Mouse (Mus musculus): ENCODE measurements around the gene Pfkfb2.
"Not testable (repeated sequence)": the region's sequence is repeated elsewhere in the genome, so short reads cannot be mapped to it uniquely, and the experiment has no call there.

Pfkfb2 gene

GRCm38 (mm10) chr1:130701976-130702375 is 27.1 kb downstream of the Pfkfb2 start:
- DNase-seq (ENCODE audit: extremely low read depth, low read depth, low spot score), result no peak

- no peak for DNase-seq (ENCODE audit: extremely low read depth, low read depth, low spot score)
Observed at GRCm38 (mm10) chr1:130699937-130700633, 29.0 kb downstream of the Pfkfb2 start.

- no peak for DNase-seq (ENCODE audit: extremely low read depth, low read depth, low spot score)
Observed at GRCm38 (mm10) chr1:130698601-130699000, 30.5 kb downstream of the Pfkfb2 start.

DNA sequence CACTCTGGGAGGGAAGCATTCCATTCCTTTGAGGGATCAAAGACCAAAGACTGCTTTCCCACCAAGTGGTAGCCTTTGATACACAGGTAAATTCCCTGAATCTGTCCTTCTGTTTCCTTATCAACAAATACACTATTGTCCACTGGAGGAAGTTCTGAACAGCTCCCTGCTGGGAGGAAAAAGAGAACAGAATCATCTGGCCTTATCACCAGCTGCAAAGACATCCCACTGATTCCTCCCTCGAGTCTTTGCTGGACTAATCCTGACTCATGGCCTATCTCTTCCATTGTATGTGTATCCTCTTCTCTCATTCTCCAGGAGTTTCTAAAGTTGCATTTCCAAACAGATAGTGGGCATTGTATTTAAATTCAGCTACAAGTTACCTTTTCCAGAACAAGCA is 45.1 kb downstream of the Pfkfb2 start:
- DNase-seq (ENCODE audit: extremely low read depth, low read depth, low spot score), result no peak

DNA sequence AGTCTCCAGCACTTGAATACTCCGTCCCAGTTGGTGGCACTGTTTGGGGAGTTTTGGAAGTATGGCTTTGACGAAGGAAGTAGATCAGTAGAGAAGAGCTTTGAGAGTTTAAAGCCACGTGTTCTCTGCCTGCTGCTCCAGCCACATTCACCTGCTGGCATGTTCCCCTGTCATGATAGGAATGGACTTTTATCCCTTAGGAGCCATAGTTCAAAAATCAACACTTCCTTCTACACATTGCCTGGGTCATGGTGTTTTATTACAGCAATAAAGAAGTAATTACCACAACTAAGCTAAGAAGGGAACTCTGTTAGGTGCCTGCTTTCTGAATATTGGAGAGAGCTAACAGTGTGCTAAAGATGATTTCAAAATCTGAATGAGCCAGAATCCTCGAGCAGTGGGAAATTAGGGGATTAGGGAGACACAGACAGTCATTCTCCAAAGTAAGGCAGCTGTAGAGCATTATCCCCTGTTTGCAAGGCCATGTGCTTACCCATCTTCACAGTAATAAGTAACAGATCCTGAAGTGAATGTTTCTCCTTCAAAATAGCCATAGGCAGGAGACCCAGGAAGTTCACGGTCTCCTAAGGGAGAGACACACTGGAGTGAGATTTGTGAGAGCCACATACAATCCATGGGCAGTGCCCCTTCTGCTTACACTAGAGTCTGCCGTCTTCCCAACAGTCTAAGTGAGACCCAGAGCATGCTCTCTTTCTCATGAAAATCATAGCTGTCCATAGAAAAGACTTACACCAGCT is 47.2 kb downstream of the Pfkfb2 start:
- DNase-seq (ENCODE audit: extremely low read depth, low read depth, low spot score), result no peak

DNA sequence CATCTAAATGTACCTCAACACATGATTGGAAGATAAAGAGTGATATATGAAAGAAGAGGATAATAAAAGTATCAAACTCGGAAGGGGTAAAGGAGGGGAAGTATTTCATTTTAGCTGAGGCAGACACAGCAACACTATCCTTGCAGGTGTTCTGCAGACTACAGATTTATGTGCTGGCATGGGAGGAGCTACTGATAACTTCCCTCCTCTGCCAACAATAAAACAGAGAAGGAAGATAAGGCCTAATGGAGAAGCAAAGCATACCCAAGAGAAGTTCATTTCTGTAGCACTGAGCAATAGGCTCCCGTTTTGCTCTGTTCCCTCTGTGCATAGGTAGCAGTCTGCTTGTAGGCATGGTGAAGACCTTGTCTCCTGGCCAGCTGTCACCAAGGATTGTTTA is 48.0 kb downstream of the Pfkfb2 start:
- no peak for DNase-seq (ENCODE audit: extremely low read depth, low read depth, low spot score)

DNA sequence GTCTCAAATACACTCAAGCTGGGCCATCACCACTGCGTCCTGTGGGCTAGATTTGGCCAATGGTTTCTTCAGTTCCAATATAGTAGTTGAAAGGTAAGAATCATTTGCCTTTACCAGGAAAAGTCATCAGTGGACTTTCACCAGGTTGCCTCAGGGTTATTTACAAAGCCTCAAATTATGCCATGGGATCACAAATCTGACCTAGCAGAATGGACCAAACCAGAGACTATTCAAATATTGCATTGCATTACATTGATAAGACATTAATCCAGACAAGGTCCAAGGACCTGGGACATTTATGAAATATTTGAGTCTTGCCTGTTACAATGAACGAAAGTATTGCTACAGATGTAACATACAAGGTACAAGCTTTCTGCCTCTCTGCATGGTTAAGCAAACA is 50.5 kb downstream of the Pfkfb2 start:
- DNase-seq (ENCODE audit: extremely low read depth, low read depth, low spot score), result no peak

- DNase-seq (ENCODE audit: extremely low read depth, low read depth, low spot score), result not testable (repeated sequence)
Observed at GRCm38 (mm10) chr1:130663576-130663975, 65.5 kb downstream of the Pfkfb2 start.

- DNase-seq (ENCODE audit: extremely low read depth, low read depth, low spot score), result no peak
Observed at GRCm38 (mm10) chr1:130661454-130661853, 67.6 kb downstream of the Pfkfb2 start, which contains the start of gene C4bp. Gene C4bp (minus strand): TSS chr1:130661632.

DNA sequence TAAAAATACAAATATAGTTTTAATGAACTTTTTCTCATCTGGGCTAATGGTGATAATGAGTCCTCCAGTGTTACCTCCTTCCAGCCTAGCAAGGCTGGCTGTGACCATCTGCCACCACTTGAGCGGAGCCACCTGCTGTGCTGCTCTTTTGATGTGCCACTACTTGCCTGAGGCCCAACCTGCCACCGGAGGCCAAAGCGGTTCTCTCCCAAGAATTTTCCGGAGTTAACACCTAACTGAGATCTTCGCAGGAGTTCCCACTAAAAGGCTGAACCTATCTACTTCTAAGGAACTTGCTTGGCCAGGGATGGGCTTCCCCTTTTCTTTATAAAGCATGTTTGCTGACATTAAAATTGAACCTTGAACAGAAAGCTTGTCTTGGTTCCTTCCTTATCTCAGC is 69.4 kb downstream of the Pfkfb2 start:
- not testable (repeated sequence) for DNase-seq (ENCODE audit: extremely low read depth, low read depth, low spot score)

DNA sequence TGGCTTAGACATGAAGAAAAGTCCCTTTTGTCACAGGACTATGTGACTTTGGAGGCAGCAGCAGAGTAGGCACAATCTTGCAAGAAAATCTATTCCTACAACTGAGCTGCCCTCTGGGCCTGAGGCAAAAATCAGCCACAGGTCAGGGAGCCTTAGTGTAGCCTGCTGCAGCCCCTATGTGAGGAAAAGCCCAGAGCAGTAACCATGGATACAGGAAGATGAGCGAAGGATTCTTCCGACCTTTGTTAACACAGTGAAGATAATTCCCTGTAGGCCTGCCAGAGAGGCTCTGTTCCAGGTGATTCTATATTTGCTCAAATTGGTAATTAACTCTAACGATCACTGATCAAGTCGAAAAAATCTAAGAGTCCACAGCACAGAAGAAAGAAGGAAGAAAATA is 85.0 kb downstream of the Pfkfb2 start:
- DNase-seq (ENCODE audit: extremely low read depth, low read depth, low spot score), result no peak

DNA sequence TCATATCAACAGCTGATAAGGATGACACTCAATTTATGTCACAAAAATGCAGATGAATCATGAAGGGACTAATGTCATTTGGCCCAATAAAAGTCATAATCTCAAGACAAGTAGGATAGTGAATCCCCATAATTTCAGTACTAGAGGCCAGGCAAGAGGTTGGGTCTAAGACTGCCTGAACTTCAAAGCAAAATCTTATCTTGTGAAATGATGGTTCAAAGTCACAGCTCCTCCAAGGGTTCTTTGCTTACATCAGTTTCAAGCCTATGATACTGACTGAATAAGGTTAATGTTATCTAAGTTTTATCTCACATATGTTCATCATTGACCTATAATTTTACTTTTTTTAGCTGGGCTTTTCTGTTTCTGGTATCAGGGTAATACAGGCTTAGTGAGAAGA is 88.1 kb downstream of the Pfkfb2 start:
- DNase-seq (ENCODE audit: extremely low read depth, low read depth, low spot score), result no peak

Measured in fat pad, adult 2 months (tissue).